Mouse (Mus musculus) olfactory bulb, adult 2 months (tissue): ENCODE data around the gene Olfr352.

Source experiments
- CTCF ChIP-seq: fragments of 200-500 bp; IDR thresholded peaks from 2 replicates; pipeline ENCODE4 v1.5.1; 2012; ENCODE audit warnings: low read depth, mild to moderate bottlenecking, low read length, moderate library complexity; ENCODE audit not compliant: insufficient read depth
- POLR2A ChIP-seq: fragments of 200-500 bp; IDR thresholded peaks from 2 replicates; pipeline ENCODE4 v1.6.1; 2012; ENCODE audit warnings: mild to moderate bottlenecking, low read depth, low read length, moderate library complexity; ENCODE audit not compliant: insufficient read depth

DNA sequence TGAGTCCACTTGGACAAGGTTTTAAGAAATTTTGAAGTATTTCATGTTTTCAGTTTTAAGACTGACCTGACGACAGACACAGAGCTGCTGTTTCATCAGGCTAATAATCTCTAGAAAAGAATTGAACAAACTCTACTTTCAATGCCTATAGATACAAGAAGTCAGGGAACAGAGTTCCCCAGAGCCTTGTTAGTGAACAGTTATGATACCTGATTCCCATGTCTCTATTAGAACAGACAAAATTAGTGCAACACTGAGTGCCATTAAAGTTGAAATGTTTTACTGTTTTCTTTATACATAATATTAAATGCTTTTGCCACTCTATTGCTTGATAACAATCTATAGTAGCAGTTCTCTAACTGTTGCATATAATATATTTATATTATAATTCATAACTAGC is 5.7 kb upstream of the Olfr352 start, which contains the start of gene Olfr351:
- TF ChIP-seq CTCF (no peak), POLR2A (no peak)
